Mouse (Mus musculus): Measurements from ENCODE around the gene Slc18a2.
A peak's percentile ranks its signal among the peaks of the same experiment; 100 is the strongest.

Slc18a2 gene

GRCm38 (mm10) chr19:59260718-59261442 is at the start of gene Slc18a2:
Slc18a2 (plus strand) TSS chr19:59260896.
- DNase-seq (ENCODE audit: low read depth, low spot score): no peak

- DNase-seq (ENCODE audit: low read depth, low spot score): no peak
Measured at GRCm38 (mm10) chr19:59216891-59217290, 43.8 kb upstream of the Slc18a2 start.

GRCm38 (mm10) chr19:59218991-59219390 is 41.7 kb upstream of the Slc18a2 start, which contains the start of gene Kcnk18:
Kcnk18 (plus strand) TSS chr19:59219214.
- no peak for DNase-seq (ENCODE audit: low read depth, low spot score)

GRCm38 (mm10) chr19:59221131-59221530 is 39.6 kb upstream of the Slc18a2 start:
- DNase-seq (ENCODE audit: low read depth, low spot score): no peak

- no peak for DNase-seq (ENCODE audit: low read depth, low spot score)
Measured at GRCm38 (mm10) chr19:59228376-59228775, 32.3 kb upstream of the Slc18a2 start.

- no peak for DNase-seq (ENCODE audit: low read depth, low spot score)
Measured at GRCm38 (mm10) chr19:59232786-59233185, 27.9 kb upstream of the Slc18a2 start.

GRCm38 (mm10) chr19:59235001-59235400 is 25.7 kb upstream of the Slc18a2 start:
- DNase-seq (ENCODE audit: low read depth, low spot score): no peak

- DNase-seq (ENCODE audit: low read depth, low spot score): no peak
Measured at GRCm38 (mm10) chr19:59236046-59236445, 24.6 kb upstream of the Slc18a2 start.

GRCm38 (mm10) chr19:59238630-59239029 is 22.1 kb upstream of the Slc18a2 start:
- DNase-seq (ENCODE audit: low read depth, low spot score): no peak

- DNase-seq (ENCODE audit: low read depth, low spot score): peak; percentile 51
Measured at GRCm38 (mm10) chr19:59239124-59239817, 21.4 kb upstream of the Slc18a2 start.

GRCm38 (mm10) chr19:59241987-59242386 is 18.7 kb upstream of the Slc18a2 start:
- DNase-seq (ENCODE audit: low read depth, low spot score): no peak

- no peak for DNase-seq (ENCODE audit: low read depth, low spot score)
Measured at GRCm38 (mm10) chr19:59243057-59243456, 17.6 kb upstream of the Slc18a2 start.

- DNase-seq (ENCODE audit: low read depth, low spot score): no peak
Measured at GRCm38 (mm10) chr19:59248144-59248543, 12.6 kb upstream of the Slc18a2 start.

- DNase-seq (ENCODE audit: low read depth, low spot score): no peak
Measured at GRCm38 (mm10) chr19:59248553-59249286, 12.0 kb upstream of the Slc18a2 start.

- no peak for DNase-seq (ENCODE audit: low read depth, low spot score)
Measured at GRCm38 (mm10) chr19:59252651-59253050, 8.0 kb upstream of the Slc18a2 start.

- no peak for DNase-seq (ENCODE audit: low read depth, low spot score)
Measured at GRCm38 (mm10) chr19:59259633-59260032, 1.1 kb upstream of the Slc18a2 start.

GRCm38 (mm10) chr19:59261604-59262003 is 908 bp downstream of the Slc18a2 start:
- DNase-seq (ENCODE audit: low read depth, low spot score): no peak

- no peak for DNase-seq (ENCODE audit: low read depth, low spot score)
Measured at GRCm38 (mm10) chr19:59263171-59263570, 2.5 kb downstream of the Slc18a2 start.

- DNase-seq (ENCODE audit: low read depth, low spot score): no peak
Measured at GRCm38 (mm10) chr19:59264838-59265532, 4.3 kb downstream of the Slc18a2 start.

GRCm38 (mm10) chr19:59265907-59266306 is 5.2 kb downstream of the Slc18a2 start:
- no peak for DNase-seq (ENCODE audit: low read depth, low spot score)

- no peak for DNase-seq (ENCODE audit: low read depth, low spot score)
Measured at GRCm38 (mm10) chr19:59267417-59267963, 6.8 kb downstream of the Slc18a2 start.

Measured in skeletal muscle tissue, adult 2 months (tissue).